Mouse (Mus musculus) gonadal fat pad, adult 2 months (tissue): Measurements from ENCODE around the gene Ntn1. TPM values are rescaled to one million over a fixed set of nuclear protein-coding genes. Genes with fewer than 3 reads are reported as not detected.

ENCODE experiments used
- DNase-seq: peaks from one replicate; pipeline ENCODE4 v3.0.0-alpha.2; 2012; ENCODE audit warnings: low read depth
- polyA plus RNA-seq: library from polyadenylated mRNA; depleted of rRNA; stranded (reverse); fragments of >200 nt; gene quantifications from 2 replicates; pipeline ENCODE4 v1.2.3, GENCODE M21; 2012

The Ntn1 gene
- polyA plus RNA-seq, 1 experiment, result 23.0 TPM

GRCm38 (mm10) chr11:68270730-68271467, 129.7 kb downstream of the Ntn1 start:
- no peak for DNase-seq

DNA sequence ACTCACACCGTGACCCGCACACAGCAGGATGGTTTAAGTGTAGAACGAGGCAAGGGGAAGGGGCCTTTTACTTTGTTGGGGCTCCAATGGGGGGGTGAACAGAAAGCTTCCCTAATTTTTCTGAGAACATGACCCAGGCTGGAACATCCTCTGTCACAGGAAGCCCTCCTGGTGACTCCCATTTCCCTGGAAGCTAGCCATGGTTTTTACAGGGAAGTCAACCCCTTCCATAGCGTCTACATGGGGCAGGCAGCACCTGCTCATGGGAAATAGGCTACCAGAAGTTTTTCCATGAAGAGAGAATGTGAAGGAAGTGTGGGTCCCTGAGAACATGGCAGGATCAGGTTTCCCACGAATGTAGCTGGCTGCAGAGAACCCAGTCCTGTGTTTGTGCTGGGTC, 136.3 kb downstream of the Ntn1 start:
- DNase-seq, result no peak

GRCm38 (mm10) chr11:68263100-68263499, 137.5 kb downstream of the Ntn1 start:
- DNase-seq, result no peak

GRCm38 (mm10) chr11:68261162-68261892, 139.3 kb downstream of the Ntn1 start:
- DNase-seq, result no peak

DNA sequence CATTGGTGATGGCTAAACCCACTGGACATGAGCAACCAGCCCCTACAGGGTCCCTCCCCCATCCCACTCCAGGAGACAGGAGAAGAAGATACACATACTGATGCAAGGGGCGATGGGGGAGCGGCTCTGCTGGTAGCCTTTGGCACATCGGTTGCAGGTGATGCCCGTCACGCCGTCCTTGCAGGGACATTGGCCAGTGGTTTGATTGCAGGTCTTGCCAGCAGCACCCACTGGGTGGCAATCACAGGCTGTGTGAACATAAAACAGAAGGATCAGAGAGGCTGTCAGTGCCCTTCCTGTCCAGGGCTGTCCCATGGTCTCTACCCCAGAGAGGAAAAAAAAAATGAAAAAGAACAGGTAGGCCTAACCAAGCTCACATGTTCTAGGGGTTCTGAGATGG, 140.2 kb downstream of the Ntn1 start:
- DNase-seq, result no peak

GRCm38 (mm10) chr11:68258498-68258897, 142.1 kb downstream of the Ntn1 start:
- no peak for DNase-seq

DNA sequence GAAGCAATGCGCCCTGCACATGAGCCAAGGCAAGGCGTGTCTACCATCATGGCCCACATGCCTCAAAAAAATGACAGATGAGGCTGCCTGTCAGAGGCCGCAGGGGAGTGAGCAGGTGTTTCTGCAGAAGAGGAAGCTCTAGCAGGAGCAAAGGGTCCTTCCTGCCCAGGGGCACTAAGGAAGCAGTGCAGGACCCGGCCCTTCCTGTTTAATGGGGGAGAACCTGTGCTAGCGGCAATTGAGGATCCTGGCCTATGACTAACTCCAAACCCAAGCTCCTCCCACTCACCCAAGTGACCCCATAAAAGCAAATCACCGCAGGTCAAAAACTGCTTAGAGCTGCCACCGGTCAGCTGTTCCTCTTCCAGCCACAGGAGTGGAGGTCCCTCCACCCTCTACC, 147.1 kb downstream of the Ntn1 start:
- DNase-seq, result no peak

GRCm38 (mm10) chr11:68250106-68250505, 150.5 kb downstream of the Ntn1 start:
- no peak for DNase-seq

DNA sequence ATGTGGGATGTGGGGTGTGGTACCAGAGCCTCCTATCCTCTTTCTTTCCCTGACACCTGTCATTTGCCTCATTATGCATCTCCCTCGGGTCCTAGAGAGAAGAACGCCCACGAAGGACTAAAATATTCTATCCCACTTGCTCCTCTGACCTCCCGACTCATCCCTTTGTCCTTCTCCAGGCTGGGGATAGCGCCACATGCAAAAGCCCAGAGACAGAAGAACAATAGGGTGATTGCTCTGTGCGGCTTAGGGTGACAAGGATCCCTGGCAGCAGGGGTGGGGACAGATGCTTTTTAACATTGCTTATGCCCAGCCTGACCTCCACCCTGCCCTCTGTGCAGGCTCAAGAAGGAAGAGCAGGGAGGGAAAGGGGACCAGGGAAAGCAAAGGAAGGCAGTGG, 152.7 kb downstream of the Ntn1 start:
- DNase-seq, result no peak

DNA sequence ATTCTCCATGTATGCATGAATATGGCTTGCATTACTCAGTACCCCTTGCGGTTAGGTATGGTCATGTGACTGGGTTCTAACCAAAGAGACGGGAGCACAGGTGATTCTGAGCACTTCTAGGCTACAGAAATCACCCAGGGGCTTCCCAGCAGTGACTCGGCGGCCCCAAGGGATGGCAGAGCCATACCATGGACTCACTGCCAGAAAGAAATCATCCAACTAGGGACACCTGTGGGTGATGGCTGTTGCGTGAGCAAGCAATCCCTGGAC, 155.7 kb downstream of the Ntn1 start:
- DNase-seq, result no peak

DNA sequence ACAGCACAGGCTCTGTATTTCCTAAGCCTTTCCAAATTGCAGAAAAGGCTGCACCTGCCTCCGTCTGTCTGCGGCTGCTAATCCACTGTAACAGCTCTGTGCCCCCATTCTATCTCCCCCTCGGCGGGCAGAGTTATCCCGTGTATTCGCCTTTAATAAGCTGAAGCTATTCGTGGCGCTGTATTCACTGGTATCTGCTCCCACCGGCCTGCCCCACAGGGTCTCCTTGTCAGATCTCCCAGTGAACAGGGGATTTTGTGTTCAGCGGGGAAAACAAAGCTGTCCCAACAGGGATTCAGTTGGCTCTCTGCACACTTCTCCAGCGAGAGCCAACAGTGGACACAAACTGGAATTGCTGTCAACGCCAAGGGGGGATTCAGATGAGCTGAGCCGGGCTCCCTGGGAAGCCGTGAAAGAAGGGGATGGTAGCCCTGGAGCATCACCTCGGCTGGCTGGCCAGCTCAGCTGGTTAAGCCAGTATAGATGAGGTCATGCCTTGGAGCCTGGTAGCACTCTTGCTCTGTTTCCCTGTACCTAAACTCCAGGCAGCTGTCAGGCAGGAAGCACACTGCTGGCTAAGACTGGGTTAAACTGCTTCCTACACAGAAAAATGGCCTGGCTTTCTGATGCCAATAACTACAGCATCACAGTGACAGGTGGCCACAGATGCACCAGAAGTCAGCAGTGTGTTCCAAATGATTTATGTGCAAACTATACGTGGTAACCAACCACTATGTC, 156.2 kb downstream of the Ntn1 start:
- no peak for DNase-seq

GRCm38 (mm10) chr11:68239756-68240155, 160.9 kb downstream of the Ntn1 start:
- no peak for DNase-seq

GRCm38 (mm10) chr11:68233469-68233965, 167.1 kb downstream of the Ntn1 start:
- DNase-seq, result no peak

GRCm38 (mm10) chr11:68231558-68231957, 169.1 kb downstream of the Ntn1 start:
- DNase-seq, result no peak

GRCm38 (mm10) chr11:68228941-68229665, 171.5 kb downstream of the Ntn1 start:
- DNase-seq, result no peak

DNA sequence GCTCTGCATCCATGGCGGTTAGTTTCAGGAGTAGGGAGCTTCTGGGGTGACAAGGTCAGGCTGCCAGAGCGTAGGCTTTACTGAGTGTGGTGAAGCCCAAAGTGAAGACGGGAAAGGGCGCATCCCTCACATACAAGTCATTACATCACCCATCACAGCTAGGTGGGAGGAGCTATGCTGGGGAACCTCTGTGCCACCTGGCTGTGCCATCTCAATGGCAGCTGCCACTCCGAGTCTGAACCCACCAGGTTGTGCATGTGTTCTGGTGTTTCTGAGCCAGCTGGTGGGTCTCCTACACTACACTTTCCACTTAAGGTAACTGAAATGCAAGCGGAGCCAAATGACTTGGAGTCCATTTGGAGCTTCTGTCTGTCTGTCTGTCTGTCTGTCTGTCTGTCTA, 172.8 kb downstream of the Ntn1 start:
- DNase-seq, result no peak

DNA sequence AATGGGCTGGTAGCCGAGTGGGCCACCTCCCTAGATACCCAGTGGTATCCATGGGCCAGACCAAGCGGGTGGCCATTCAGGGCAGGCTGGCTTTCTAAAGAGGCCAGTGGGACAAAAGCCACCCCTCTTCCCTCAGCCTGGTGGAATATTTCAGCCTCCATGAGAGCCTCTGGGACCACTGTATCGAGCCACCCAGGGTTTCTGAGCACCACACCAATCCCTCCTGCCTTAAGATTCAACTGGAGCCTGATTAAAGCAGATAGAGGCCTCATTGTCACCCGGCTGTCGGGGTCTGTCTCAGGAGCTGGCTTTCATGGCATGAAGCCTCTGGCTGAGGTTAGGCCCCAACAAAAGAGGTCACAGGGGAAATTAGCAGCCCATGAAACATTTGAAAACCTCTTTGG, 174.0 kb downstream of the Ntn1 start:
- no peak for DNase-seq

DNA sequence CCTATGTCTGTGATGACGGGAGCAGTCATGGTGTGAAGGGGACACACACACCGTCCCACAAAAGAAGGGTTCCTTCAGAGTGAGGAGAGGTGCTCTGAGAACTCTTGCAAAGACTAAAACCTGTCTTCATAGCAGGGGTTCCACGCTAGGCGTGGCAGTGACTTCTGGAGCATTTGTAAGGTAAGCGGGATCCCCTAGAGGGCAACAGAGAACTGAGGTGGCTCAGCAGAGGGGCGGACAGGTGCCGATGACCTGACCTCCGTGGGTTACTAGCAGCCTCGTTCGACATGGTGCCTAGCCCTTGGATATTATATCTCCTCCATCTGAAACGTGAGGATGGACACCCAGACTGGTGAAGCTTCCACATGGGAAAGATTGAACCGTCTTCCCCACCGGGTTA, 177.5 kb downstream of the Ntn1 start:
- no peak for DNase-seq

DNA sequence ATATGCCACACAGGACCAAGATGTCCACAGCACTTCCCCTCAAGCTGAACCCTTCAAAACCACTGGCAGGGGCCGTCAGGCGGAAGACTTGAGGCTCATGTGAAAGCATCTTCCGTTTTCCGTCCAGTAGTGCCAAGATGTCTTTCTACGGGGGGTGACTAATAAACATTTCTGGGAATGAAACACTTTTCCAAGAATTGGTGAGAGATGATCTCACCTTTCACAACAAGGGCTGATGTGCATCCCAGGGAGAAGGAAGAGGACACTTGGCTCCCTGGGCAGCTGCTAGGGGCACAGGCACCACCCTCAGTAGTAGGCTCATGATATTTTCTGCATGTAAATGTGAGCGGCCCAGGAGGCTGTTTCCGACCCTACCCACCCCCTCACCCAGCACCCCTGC, 178.4 kb downstream of the Ntn1 start:
- no peak for DNase-seq

- no peak for DNase-seq
Observed at GRCm38 (mm10) chr11:68220733-68221132, 179.9 kb downstream of the Ntn1 start.

- no peak for DNase-seq
Observed at GRCm38 (mm10) chr11:68216041-68216440, 184.6 kb downstream of the Ntn1 start.
